Mouse (Mus musculus) C2C12 (cell line): Measurements from ENCODE around the gene Elfn1.

ENCODE experiments used
- CTCF ChIP-seq: IDR thresholded peaks from one replicate; pipeline ENCODE4 v1.5.1; 2011; ENCODE audit not compliant: control insufficient read depth, insufficient read depth, insufficient read length
- MYOG ChIP-seq: IDR thresholded peaks from one replicate; pipeline ENCODE4 v1.6.1; 2011; ENCODE audit not compliant: control insufficient read depth, insufficient read length; ENCODE audit errors: extremely low read depth
- USF1 ChIP-seq: IDR thresholded peaks from one replicate; pipeline ENCODE4 v1.6.1; 2011; ENCODE audit warnings: low read depth, mild to moderate bottlenecking, control low read depth, moderate library complexity

GRCm38 (mm10) chr5:139912121-139912771 is 4.5 kb downstream of the Elfn1 start:
- no peak for TF ChIP-seq CTCF
- TF ChIP-seq MYOG: no peak
- no peak for TF ChIP-seq USF1
